Mouse (Mus musculus): ENCODE results near the gene Scgb1a1.
"Not testable (repeated sequence)": the region's sequence is repeated elsewhere in the genome, so short reads cannot be mapped to it uniquely, and the experiment has no call there.

The Scgb1a1 gene

DNA sequence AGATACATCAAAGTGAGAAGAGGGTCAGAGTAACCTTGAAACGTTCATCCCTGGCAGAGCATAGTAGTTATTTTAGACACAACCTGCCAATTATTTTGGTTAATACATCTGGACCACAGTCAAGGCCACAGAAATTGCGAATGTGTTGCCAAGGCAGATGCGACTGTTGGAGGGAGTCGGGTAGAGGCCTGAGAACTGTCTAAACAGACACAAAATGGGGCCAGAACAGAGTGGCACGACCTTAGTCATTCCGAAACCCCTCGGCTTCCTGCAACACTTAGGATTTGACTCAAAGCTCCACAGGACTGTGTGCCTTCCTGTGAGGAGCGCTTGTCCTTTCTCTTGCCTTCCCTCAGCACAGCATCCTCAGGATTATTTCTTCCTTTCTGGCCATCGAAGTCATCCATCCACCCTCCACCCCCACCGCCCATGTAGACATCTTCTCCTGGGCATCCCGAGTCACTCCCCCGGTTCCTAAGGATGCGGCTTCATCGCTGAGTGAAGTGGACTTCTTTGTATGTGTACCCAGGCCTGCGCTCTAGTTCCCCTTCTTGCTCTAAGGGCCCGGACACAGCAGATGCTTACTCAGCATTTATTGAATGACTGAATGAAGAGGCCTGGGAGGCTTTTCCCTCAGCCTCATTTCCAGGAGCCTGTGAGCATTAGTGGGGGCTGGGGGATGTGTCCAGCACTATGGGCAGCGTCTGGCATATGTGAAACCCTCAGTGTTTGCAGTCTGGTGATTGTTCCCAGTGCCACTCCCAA is 12.7 kb upstream of the Scgb1a1 start:
- DNase-seq (ENCODE audit: low spot score), result no peak

DNA sequence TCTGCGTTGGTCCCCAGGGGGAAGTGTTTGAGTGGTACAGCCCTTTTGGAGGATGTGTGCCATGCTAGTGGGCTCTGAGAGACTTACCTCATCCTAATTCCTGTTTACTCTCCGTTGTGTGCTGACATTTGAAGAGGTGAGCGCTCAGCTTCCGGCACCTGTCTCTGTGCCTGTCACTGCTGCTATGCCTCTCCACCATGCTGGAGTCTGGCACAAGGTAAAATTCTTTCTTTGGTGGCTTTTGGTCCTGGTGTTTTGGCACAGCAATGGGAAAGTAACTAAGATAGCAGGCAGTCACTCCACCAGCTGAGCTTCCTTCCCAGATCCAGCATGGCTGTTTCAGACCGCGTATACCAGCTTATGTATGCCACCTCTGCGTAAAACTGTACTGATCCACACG is 12.0 kb upstream of the Scgb1a1 start:
- DNase-seq (ENCODE audit: low spot score), result no peak

GRCm38 (mm10) chr19:9097441-9097840 is 9.7 kb upstream of the Scgb1a1 start:
- DNase-seq (ENCODE audit: low spot score), result no peak

DNA sequence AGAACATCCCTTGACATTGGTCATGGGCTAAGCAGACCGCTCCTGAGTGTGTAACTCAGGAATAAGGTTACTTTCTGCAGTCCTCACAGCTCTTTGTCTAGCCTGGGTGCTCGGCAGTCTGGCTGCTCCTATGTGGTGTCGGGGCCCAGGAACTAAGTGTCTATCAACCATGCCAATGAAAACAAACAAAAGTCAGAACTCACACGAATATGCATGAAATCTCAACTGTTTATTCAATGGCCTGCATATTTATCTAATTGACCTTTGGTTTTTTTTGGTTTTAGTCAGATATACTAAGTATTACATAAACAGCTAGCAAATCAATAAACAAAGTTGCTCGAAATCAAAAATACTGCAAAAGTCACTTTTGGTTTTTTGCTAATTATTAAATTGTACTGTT is 7.4 kb upstream of the Scgb1a1 start:
- DNase-seq (ENCODE audit: low spot score), result peak; percentile 35

DNA sequence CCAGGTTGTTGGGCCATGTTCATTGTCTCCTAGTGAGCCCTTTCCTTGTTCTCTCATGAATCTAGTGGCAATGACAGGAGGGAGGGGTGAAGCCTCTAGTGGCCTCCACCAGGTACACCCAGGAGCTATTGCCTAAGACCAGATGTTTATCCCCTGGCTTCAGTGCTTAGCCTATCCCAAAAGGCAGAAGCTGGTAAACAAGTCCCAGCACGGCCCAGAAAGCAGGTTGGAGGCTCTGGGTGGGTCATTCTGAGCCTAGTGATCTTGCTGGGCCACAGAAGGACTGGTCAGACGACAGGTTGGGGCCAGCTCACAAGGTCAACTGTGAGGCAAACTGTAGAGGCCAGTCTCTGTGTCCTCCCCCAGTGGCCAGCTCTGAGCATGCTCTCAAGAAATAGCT is 3.0 kb upstream of the Scgb1a1 start:
- DNase-seq (ENCODE audit: low spot score), result no peak

DNA sequence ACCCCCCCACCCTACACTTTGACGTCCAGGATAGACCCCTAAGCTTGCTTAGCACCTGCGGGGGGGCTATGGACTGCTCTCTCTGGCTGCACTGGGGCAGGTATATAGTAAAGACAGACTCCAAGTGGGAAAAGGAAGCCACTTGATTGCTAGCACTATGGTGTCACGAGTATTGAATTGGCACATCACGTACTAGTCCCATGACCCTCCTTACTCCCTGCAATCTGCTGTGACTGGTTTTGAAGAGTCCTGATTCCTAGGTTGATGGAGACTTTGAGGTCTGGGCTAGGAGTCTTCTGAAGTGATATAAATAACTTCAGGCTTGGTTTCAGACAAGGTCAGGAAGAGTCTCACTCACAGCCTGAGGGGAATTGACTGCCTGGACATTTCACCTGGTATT is 2.4 kb upstream of the Scgb1a1 start:
- DNase-seq (ENCODE audit: low spot score), result no peak

- not testable (repeated sequence) for DNase-seq (ENCODE audit: low spot score)
Observed at GRCm38 (mm10) chr19:9083892-9084291, 3.9 kb downstream of the Scgb1a1 start.

GRCm38 (mm10) chr19:9083010-9083355 is 4.8 kb downstream of the Scgb1a1 start:
- DNase-seq (ENCODE audit: low spot score), result no peak

- DNase-seq (ENCODE audit: low spot score), result peak; percentile 89
Observed at GRCm38 (mm10) chr19:9082191-9083009, 5.4 kb downstream of the Scgb1a1 start.

DNA sequence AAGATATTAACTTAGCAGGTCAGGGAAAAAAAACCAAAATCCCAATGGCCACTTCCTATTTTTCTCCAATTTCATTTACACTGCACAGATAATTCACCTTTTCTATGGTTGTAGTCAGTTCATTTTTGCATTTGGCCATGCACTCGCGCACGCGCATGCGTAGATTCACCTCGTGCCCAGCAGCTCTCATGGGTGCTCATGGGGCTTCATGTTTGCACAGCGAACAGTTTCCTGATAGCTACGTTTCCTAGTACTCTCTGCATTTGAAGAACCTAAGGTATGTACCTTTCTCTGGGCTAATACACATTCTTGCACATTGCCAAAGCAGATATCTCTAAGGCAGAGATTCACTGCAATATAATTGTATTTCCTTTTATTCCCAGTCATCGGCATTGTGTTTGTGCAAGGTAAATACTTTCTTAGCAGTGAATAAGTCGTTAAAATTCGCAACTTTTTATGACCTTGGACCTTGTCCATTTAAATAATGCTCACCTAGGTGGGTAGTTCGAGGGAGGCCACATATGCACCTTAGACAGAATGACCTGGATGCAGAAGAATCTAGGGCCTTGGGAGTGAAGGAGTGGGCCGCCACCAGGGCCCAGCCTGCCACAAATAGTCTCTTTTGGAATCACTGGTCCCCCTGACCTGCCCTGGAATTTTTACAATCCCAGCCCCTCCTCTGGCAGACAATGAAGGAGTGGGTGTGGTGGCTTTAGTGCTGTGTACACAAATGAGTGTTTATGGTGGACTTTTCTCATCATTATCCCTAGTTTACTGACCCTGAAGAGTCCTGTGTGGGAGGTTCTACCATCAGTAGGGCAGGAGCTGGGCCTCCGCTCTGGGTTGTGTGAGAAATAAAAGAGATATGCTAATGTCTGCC is 6.2 kb downstream of the Scgb1a1 start:
- no peak for DNase-seq (ENCODE audit: low spot score)

DNA sequence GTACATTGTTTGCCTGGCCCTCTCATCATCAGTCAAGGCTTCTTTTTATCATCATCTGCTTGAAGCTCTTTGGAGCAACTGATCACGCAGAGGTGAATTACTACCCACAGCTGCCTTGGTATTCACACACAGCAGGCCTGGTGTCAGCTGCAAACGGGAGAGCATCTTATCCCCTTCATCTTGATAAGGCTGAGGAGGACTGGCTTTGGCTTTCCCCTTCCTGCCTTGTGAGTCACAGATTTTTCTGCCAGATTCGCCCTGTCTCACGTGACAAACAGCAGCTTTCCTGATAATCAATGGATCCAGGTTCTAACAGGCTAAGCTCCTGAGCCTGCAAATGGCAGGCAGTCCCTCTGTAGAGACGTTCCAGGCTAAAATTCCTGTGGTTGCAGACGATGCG is 7.8 kb downstream of the Scgb1a1 start:
- no peak for DNase-seq (ENCODE audit: low spot score)

DNA sequence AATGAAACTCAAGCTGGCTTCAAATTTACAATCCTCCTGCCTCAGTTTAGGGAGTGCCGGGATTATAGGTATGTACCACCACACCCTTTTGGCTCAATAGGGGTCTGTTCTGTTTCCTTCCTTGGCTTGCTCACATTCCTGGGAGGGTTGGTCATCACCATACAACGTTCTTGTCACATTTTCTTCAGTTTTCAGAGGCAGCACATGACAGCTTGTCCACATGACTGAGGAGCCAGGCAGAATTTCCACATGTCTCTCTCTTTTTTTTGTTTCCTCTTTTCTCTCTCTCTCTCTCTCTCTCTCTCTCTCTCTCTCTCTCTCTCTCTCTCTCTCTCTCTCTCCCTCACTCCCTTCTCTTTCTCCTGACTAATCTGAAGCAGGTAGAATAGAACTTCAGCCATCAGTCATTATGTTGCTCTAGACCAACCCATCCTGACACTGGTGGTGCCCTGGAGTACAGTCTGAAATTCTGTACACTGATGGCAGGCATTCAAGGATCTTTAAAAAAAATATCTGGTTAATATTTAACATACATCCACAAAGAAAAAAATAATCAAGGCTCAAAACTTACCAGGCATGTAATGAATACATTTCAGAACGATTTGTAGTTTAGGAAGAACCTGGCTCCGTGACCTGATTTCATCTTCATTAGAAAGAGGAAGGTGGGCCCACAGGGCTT is 10.6 kb downstream of the Scgb1a1 start:
- DNase-seq (ENCODE audit: low spot score), result no peak

DNA sequence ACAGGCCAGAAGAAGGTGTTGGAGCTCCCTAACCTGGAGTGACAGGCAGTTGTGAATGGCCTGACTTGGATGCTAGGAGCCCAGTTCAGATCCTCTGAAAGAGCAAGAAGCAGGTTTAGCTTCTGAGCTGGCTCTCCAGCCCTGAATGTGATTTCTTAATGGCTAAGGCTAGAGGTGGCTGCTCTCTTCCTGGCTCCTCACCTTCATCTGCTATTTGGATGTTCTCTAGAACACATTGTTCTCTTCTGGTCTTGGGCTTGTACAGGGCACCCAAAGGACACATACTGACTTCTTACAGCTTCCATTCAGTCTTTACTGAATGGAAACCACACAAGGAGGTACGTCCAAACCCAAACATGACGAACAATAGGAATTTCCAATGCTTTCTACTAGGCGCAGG is 11.7 kb downstream of the Scgb1a1 start:
- DNase-seq (ENCODE audit: low spot score), result no peak

DNA sequence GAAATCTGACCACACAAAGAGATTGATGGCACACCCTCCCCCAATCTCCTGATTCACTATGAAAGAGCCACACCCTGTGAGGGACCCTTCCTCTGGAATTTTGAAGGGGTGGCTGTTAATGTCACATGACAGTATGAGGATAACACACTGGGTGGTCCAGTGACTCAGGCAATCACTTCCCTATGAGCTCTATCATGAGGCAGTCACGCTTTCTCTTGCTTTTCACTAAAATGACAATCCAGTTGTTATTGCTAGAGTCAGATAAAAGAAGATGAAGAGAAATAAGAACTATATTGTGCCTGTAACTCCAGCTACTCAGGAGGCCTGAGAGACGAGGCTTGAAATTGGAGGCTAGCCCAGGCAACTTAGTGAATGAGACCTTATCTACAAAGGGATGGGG is 12.2 kb downstream of the Scgb1a1 start:
- no peak for DNase-seq (ENCODE audit: low spot score)

DNA sequence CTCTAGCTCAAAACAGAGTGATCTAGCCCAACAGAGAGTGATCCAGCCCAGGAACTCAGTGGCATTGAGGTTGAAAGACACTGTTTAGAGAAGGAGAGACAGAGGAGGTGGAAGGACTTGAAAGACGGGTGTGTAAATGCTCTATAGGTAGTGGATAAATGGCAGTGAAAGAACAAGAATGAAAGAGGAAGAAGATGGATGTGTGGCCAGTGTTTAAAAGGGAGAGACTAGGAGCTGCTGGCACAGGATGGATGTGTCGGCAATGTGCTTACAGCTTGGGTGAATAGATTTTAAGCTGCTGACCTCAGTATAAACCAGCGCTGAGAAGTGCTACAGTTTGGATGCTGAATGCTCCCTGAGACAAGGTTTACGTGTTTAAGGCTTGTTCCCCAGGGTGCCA is 13.3 kb downstream of the Scgb1a1 start:
- no peak for DNase-seq (ENCODE audit: low spot score)

- DNase-seq (ENCODE audit: low spot score), result peak; percentile 28
Observed at GRCm38 (mm10) chr19:9073776-9074411, 13.9 kb downstream of the Scgb1a1 start.

- no peak for DNase-seq (ENCODE audit: low spot score)
Observed at GRCm38 (mm10) chr19:9072157-9072530, 15.6 kb downstream of the Scgb1a1 start.

- DNase-seq (ENCODE audit: low spot score), result peak; percentile 57
Observed at GRCm38 (mm10) chr19:9071456-9072156, 16.2 kb downstream of the Scgb1a1 start.

DNA sequence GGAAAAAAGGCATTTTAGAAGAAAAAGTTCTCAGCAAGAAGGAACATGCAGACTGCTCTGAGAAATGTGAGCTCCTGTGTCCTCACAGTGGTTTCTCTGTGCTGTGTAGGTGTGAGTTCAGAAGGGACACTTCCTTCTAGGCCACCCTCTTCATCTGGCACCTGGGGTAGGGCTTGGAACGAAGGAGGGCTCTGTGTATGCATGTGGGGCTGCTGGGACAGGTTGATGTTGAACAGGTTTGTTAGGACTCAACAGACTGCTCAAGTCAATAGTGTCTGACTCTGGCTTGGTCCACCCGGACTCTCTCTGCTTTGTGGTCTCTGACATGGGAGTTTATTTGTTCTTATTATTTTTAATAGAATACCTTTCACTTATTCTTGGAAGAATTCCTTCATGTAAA is 17.4 kb downstream of the Scgb1a1 start:
- DNase-seq (ENCODE audit: low spot score), result no peak

- DNase-seq (ENCODE audit: low spot score), result no peak
Observed at GRCm38 (mm10) chr19:9069687-9070307, 18.0 kb downstream of the Scgb1a1 start.

Data from adipocyte (in vitro differentiated cells).